Mouse (Mus musculus): ENCODE measurements around the gene Qsox1. TPM values are rescaled to one million over a fixed set of nuclear protein-coding genes. Genes with fewer than 3 reads are reported as not detected.

The Qsox1 gene
- polyA plus RNA-seq, 1 experiment from 2014 or later = 7.9 TPM

- no peak overlapping the region for H3K27ac ChIP-seq
- H3K36me3 ChIP-seq (ENCODE audit: inconsistent target) = no peaks in the 10 kb centered on the region
- no peaks in the 10 kb centered on the region for H3K79me2 ChIP-seq (ENCODE audit: inconsistent target)
- 78% methylated on average over 2 of the region's 2 CpGs for WGBS (ENCODE audit: missing documents)
- no peak overlapping the region for H3K4me3 ChIP-seq (ENCODE audit: inconsistent target)
These were observed 3.5 kb upstream of the Qsox1 start for GRCm38 (mm10) chr1:155816167-155816566.

DNA sequence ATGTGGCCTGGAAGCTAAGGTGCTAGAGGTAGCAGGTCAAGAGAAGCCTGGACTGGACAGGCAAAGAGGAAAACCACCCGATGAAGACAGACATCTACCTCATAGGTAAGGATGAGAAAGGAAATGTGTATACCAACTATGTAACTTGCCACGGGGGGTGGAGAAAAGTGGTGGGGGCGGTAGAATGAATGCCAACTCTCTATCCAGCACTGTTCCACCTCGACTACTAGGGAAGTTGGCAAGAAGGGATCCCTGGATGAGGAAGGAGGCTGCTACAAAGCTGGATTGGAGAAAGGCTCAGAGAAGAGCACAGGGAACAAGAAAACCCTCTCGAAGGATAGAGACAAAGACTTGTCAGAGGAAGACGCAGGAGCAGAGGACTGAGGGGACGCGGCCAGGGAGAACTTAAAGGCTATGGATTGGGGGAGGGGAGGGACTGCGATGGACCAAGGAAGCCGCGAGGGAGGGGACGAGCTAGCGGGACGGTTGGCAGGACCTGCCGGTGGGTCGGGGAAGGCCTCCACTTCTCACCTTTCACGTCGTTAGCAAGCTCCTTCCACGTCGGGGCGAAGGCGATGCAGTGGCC, 601 bp downstream of the Qsox1 start:
- no peaks in the 10 kb centered on the region for H3K36me3 ChIP-seq (ENCODE audit: inconsistent target)
- no peaks in the 10 kb centered on the region for H3K79me2 ChIP-seq (ENCODE audit: inconsistent target)
- 2% methylated on average over 22 of the region's 22 CpGs for whole genome bisulfite sequencing (ENCODE audit: missing documents)
- peak overlapping the region; percentile 62 for H3K4me3 ChIP-seq (ENCODE audit: inconsistent target)
- H3K27ac ChIP-seq = no peak overlapping the region

- H3K79me2 ChIP-seq (ENCODE audit: inconsistent target) = no peaks in the 10 kb centered on the region
- no peak overlapping the region for H3K27ac ChIP-seq
- H3K36me3 ChIP-seq (ENCODE audit: inconsistent target) = no peaks in the 10 kb centered on the region
- no peak overlapping the region for H3K4me3 ChIP-seq (ENCODE audit: inconsistent target)
- 68% methylated on average over 7 of the region's 7 CpGs for WGBS (ENCODE audit: missing documents)
These were observed 2.1 kb downstream of the Qsox1 start for GRCm38 (mm10) chr1:155810616-155811015.

- WGBS (ENCODE audit: missing documents) = 52% methylated on average over 10 of the region's 10 CpGs
- Histone ChIP-seq H3K27ac (no peak overlapping the region), H3K79me2 (ENCODE audit: inconsistent target) (no peaks in the 10 kb centered on the region), H3K36me3 (ENCODE audit: inconsistent target) (no peaks in the 10 kb centered on the region), H3K4me3 (ENCODE audit: inconsistent target) (no peak overlapping the region)
These were observed 2.8 kb downstream of the Qsox1 start for GRCm38 (mm10) chr1:155809706-155810442.

DNA sequence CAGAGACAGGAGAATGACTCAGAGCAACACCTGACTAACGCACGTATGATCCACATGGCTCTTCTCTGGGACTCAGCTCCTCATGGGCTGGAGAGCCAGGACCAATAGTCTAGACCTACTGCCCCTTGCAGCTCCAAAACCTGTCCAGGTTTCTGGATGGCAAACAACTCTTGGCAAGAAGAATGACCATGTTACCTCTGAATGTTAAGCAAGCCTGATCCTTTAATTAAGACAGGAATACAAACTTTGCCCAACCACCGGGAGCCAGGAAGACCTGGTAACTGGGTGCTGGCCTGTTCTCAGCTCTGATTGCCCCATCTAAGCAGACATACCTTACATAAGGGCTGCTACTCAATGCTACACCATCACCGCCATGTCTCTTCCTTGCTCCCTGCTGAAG, 4.4 kb downstream of the Qsox1 start:
- no peak overlapping the region for H3K27ac ChIP-seq
- 98% methylated on average over 4 of the region's 4 CpGs for WGBS (ENCODE audit: missing documents)
- no peaks in the 10 kb centered on the region for H3K79me2 ChIP-seq (ENCODE audit: inconsistent target)

GRCm38 (mm10) chr1:155805607-155806006, 7.1 kb downstream of the Qsox1 start:
- Histone ChIP-seq H3K36me3 (ENCODE audit: inconsistent target) (no peaks in the 10 kb centered on the region), H3K4me3 (ENCODE audit: inconsistent target) (no peak overlapping the region), H3K27ac (no peak overlapping the region), H3K79me2 (ENCODE audit: inconsistent target) (no peaks in the 10 kb centered on the region)
- WGBS (ENCODE audit: missing documents) = 84% methylated on average over 9 of the region's 9 CpGs

More for the DNA sequence above, 4.4 kb downstream of the Qsox1 start:
- Histone ChIP-seq H3K36me3 (ENCODE audit: inconsistent target) (no peaks in the 10 kb centered on the region), H3K4me3 (ENCODE audit: inconsistent target) (no peak overlapping the region)

- no peak overlapping the region for H3K27ac ChIP-seq
- no peak overlapping the region for H3K4me3 ChIP-seq (ENCODE audit: inconsistent target)
- 95% methylated on average over 11 of the region's 11 CpGs for WGBS (ENCODE audit: missing documents)
- no peaks in the 10 kb centered on the region for H3K79me2 ChIP-seq (ENCODE audit: inconsistent target)
- H3K36me3 ChIP-seq (ENCODE audit: inconsistent target) = no peaks in the 10 kb centered on the region
These were observed 11.4 kb downstream of the Qsox1 start for GRCm38 (mm10) chr1:155801014-155801991.

- no peak overlapping the region for H3K4me3 ChIP-seq (ENCODE audit: inconsistent target)
- H3K36me3 ChIP-seq (ENCODE audit: inconsistent target) = no peaks in the 10 kb centered on the region
- 88% methylated on average over 4 of the region's 4 CpGs for WGBS (ENCODE audit: missing documents)
- H3K27ac ChIP-seq = no peak overlapping the region
- no peaks in the 10 kb centered on the region for H3K79me2 ChIP-seq (ENCODE audit: inconsistent target)
These were observed 14.7 kb downstream of the Qsox1 start for GRCm38 (mm10) chr1:155798000-155798399.

DNA sequence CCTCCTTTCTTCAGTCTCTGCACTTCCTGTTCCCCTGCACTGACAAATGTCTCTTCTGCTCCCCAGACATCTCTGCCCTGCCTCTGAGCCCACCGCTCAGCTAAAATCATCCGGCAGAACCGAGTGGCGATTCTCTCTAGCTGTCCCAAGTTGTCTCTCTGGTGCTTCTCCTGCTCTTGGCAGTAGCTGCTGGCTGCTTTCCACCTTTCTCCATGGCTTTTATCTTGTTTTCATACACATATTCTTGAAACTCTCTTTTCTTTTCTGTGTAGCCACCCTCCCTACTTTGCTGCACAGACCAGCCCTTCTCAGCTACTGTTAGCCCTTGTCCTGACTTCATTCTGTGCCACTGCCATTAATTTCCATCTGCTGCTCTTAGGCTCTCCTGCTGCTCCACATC, 15.3 kb downstream of the Qsox1 start:
- no peaks in the 10 kb centered on the region for H3K36me3 ChIP-seq (ENCODE audit: inconsistent target)
- 94% methylated on average over 4 of the region's 4 CpGs for WGBS (ENCODE audit: missing documents)
- H3K27ac ChIP-seq = no peak overlapping the region
- H3K79me2 ChIP-seq (ENCODE audit: inconsistent target) = no peaks in the 10 kb centered on the region
- no peak overlapping the region for H3K4me3 ChIP-seq (ENCODE audit: inconsistent target)

DNA sequence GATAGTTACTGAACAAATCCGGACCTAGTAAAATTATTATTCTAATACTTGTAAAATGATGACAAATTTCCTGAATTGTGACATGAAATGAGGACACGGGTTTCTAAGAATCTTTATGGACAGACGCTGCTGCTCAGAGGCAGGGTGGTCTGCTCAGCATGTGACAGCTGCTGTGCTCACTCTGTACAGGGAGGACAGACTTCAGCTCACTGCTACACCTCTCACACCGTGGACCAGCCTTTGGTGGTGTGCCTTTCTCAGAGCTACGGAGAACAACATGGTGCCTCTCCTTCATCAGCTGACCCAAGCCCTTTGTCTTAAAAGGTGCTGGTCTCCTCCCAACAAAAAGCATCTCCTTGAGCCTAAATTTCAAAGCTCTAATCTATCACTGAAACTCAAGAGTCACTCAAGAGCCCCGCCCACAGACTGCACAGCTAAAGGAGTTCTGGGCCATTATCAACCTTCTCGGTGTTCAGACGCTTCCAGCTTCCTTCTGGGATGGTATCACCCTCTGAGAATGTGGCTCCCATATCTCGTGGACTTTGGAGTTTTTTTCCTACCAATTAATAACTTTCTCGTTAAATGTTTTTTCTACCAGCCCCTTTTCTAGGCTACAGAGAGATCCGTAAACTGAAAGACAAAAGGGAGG, 15.8 kb downstream of the Qsox1 start:
- H3K4me3 ChIP-seq (ENCODE audit: inconsistent target) = no peak overlapping the region
- H3K36me3 ChIP-seq (ENCODE audit: inconsistent target) = no peaks in the 10 kb centered on the region
- H3K79me2 ChIP-seq (ENCODE audit: inconsistent target) = no peaks in the 10 kb centered on the region
- H3K27ac ChIP-seq = no peak overlapping the region
- 89% methylated on average over 11 of the region's 11 CpGs for WGBS (ENCODE audit: missing documents)

GRCm38 (mm10) chr1:155795791-155796233, 16.9 kb downstream of the Qsox1 start:
- Histone ChIP-seq H3K27ac (no peak overlapping the region), H3K4me3 (ENCODE audit: inconsistent target) (no peak overlapping the region), H3K36me3 (ENCODE audit: inconsistent target) (no peaks in the 10 kb centered on the region), H3K79me2 (ENCODE audit: inconsistent target) (no peaks in the 10 kb centered on the region)
- WGBS (ENCODE audit: missing documents) = 79% methylated on average over 5 of the region's 5 CpGs

- H3K27ac ChIP-seq = no peak overlapping the region
- H3K36me3 ChIP-seq (ENCODE audit: inconsistent target) = no peaks in the 10 kb centered on the region
- H3K4me3 ChIP-seq (ENCODE audit: inconsistent target) = no peak overlapping the region
- WGBS (ENCODE audit: missing documents) = 90% methylated on average over 6 of the region's 6 CpGs
- H3K79me2 ChIP-seq (ENCODE audit: inconsistent target) = no peaks in the 10 kb centered on the region
These were observed 17.8 kb downstream of the Qsox1 start for GRCm38 (mm10) chr1:155794855-155795254.

- Histone ChIP-seq H3K27ac (no peak overlapping the region), H3K36me3 (ENCODE audit: inconsistent target) (peaks cover 6% of the 10 kb centered on the region; the same call in 1 of the 2 replicates), H3K4me3 (ENCODE audit: inconsistent target) (no peak overlapping the region), H3K79me2 (ENCODE audit: inconsistent target) (no peaks in the 10 kb centered on the region)
- WGBS (ENCODE audit: missing documents) = 75% methylated on average over 5 of the region's 5 CpGs
These were observed 20.8 kb downstream of the Qsox1 start for GRCm38 (mm10) chr1:155791919-155792318.
